Mouse (Mus musculus) heart, embryonic 12.5 days (tissue): ENCODE data around the gene Ucn. TPM values are rescaled to one million over a fixed set of nuclear protein-coding genes. Genes with fewer than 3 reads are reported as not detected.

Experiments used
- ATAC-seq: fragments of 200-750 bp; cut with Nextera tagmentation; 2 replicates; pipeline ENCODE4 v1.8.0; 2017; ENCODE audit warnings: moderate TSS enrichment, moderate library complexity; ENCODE audit not compliant: insufficient number of reproducible peaks, low FRiP score
- H3K27ac ChIP-seq: fragments of 300-500 bp; sonication (generic); 2 replicates; pipeline ENCODE4 v1.5.1; 2016; ENCODE audit warnings: mild to moderate bottlenecking, moderate library complexity; ENCODE audit not compliant: poor library complexity, severe bottlenecking
- H3K27me3 ChIP-seq: fragments of 300-500 bp; sonication (generic); replicated peaks from 2 replicates; pipeline ENCODE4 v1.6.1; 2016; ENCODE audit warnings: mild to moderate bottlenecking, moderate library complexity
- H3K36me3 ChIP-seq: fragments of 300-500 bp; sonication (generic); 2 replicates; pipeline ENCODE4 v1.6.1; 2016; ENCODE audit warnings: mild to moderate bottlenecking, moderate library complexity
- H3K4me1 ChIP-seq: fragments of 300-500 bp; sonication (generic); replicated peaks from 2 replicates; pipeline ENCODE4 v1.6.1; 2016; ENCODE audit warnings: mild to moderate bottlenecking
- H3K4me2 ChIP-seq: fragments of 300-500 bp; sonication (generic); 2 replicates; pipeline ENCODE4 v1.6.1; 2016; ENCODE audit warnings: mild to moderate bottlenecking, moderate library complexity
- H3K4me3 ChIP-seq: fragments of 300-500 bp; sonication (generic); 2 replicates; pipeline ENCODE4 v1.5.1; 2016; ENCODE audit warnings: mild to moderate bottlenecking
- H3K9ac ChIP-seq: fragments of 300-500 bp; sonication (generic); 2 replicates; pipeline ENCODE4 v1.6.1; 2016; ENCODE audit warnings: mild to moderate bottlenecking, moderate library complexity
- H3K9me3 ChIP-seq: fragments of 300-500 bp; sonication (generic); replicated peaks from 2 replicates; pipeline ENCODE4 v1.6.1; 2016; ENCODE audit warnings: mild to moderate bottlenecking, moderate library complexity
- WGBS: fragments of 180-500 bp; shearing (Covaris S2); methylation state at CpG from one replicate; pipeline ENCODE4 v1.1.7; 2016; 5-methylcytosine and 5-hydroxymethylcytosine counted together
- polyA plus RNA-seq: library from polyadenylated mRNA; unstranded; fragments of >200 nt; fragmentation: Nextera tagmentation; extraction: Ambion mirVana; gene quantifications from 2 replicates; pipeline ENCODE4 v1.2.1, GENCODE M21; 2016

Ucn gene
- 0.38 TPM in 1 of 2 replicates, not detected in the other for polyA plus RNA-seq

GRCm38 (mm10) chr5:31138241-31138967 lies at the start of gene Ucn:
Gene Ucn, minus strand, starts transcription at chr5:31138829.
- Histone ChIP-seq H3K4me3 (peak within 1 kb of the TSS; percentile 41), H3K9ac (0 out of 2 replicates have a peak within 1 kb of the TSS, but pooled peaks have one; percentile 33), H3K27ac (no peak within 1 kb of the TSS), H3K36me3 (peaks cover 11% of the 10 kb centered on the region), H3K27me3 (peaks cover 68% of the 10 kb centered on the region), H3K4me2 (peak within 1 kb of the TSS; percentile 74), H3K9me3 (no peaks in the 10 kb centered on the region), H3K4me1 (peaks cover 26% of the 10 kb centered on the region)
- ATAC-seq, result no peak
- 2% methylated on average over 52 of the region's 52 CpGs for WGBS

DNA sequence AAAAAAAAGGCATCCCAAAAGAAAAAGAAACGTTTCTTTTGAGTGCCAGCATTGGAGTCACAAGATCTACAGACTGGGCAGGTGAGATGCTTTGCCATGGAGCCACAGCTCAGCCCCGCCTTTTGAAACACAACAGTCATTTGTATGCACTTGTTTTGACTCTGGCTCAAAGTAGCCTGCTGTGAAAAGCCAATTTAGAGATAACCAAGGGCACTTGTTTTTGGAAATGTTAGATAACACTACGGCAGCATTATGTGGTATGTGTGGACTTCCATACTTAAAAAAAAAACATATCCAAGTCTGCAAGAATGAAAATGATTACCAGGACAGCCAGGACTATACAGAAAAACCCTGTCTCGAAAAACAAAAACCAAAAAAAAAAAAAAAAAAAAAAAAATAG lies 45.0 kb upstream of the Ucn start:
- H3K36me3 ChIP-seq, result peaks cover 20% of the 10 kb centered on the region

GRCm38 (mm10) chr5:31181183-31181770 lies 42.6 kb upstream of the Ucn start:
- H3K27me3 ChIP-seq, result no peaks in the 10 kb centered on the region
- WGBS, result 94% methylated on average over 9 of the region's 9 CpGs
- no peak overlapping the region for H3K4me2 ChIP-seq
- no peak for ATAC-seq
- H3K36me3 ChIP-seq, result 0 out of 2 replicates have a peak, but pooled peaks cover 5% of the 10 kb centered on the region
- H3K4me1 ChIP-seq, result 0 out of 2 replicates have a peak, but pooled peaks cover 2% of the 10 kb centered on the region
- H3K27ac ChIP-seq, result no peak overlapping the region
- no peaks in the 10 kb centered on the region for H3K9me3 ChIP-seq
- H3K4me3 ChIP-seq, result no peak overlapping the region
- H3K9ac ChIP-seq, result no peak overlapping the region

More for the DNA sequence above, 45.0 kb upstream of the Ucn start:
- Histone ChIP-seq H3K9ac (no peak overlapping the region), H3K27me3 (no peaks in the 10 kb centered on the region), H3K4me3 (no peak overlapping the region), H3K9me3 (no peaks in the 10 kb centered on the region), H3K4me2 (no peak overlapping the region), H3K27ac (no peak overlapping the region), H3K4me1 (0 out of 2 replicates have a peak, but pooled peaks cover 2% of the 10 kb centered on the region)
- WGBS, result 35% methylated on average over 4 of the region's 4 CpGs
- ATAC-seq, result peak; percentile 38; the same call in 1 of the 2 replicates

GRCm38 (mm10) chr5:31179766-31180630 lies 41.4 kb upstream of the Ucn start, which contains the start of the genes Gm29609 and Gtf3c2:
Gene Gm29609, minus strand, starts transcription at chr5:31179911.
Gene Gtf3c2, minus strand, starts transcription at chr5:31180144.
- Histone ChIP-seq H3K4me1 (0 out of 2 replicates have a peak, but pooled peaks cover 2% of the 10 kb centered on the region), H3K9me3 (no peaks in the 10 kb centered on the region), H3K9ac (peak within 1 kb of the TSS; percentile 81), H3K27me3 (no peaks in the 10 kb centered on the region), H3K27ac (peak within 1 kb of the TSS; percentile 95), H3K4me3 (peak within 1 kb of the TSS; percentile 90), H3K36me3 (peaks cover 5% of the 10 kb centered on the region; the same call in 1 of the 2 replicates), H3K4me2 (peak within 1 kb of the TSS; percentile 90)
- peak; percentile 95 for ATAC-seq
- WGBS, result under 1% methylated on average over 59 of the region's 59 CpGs

- Histone ChIP-seq H3K9me3 (no peaks in the 10 kb centered on the region), H3K9ac (peak overlapping the region; percentile 81), H3K27me3 (no peaks in the 10 kb centered on the region), H3K36me3 (peaks cover 9% of the 10 kb centered on the region), H3K4me1 (0 out of 2 replicates have a peak, but pooled peaks cover 2% of the 10 kb centered on the region), H3K4me2 (peak overlapping the region; percentile 90), H3K4me3 (peak overlapping the region; percentile 90), H3K27ac (peak overlapping the region; percentile 95)
- peak; percentile 54 for ATAC-seq
- WGBS, result 0% methylated on average over 25 of the region's 25 CpGs
Observed at GRCm38 (mm10) chr5:31179301-31179765, 40.7 kb upstream of the Ucn start.

DNA sequence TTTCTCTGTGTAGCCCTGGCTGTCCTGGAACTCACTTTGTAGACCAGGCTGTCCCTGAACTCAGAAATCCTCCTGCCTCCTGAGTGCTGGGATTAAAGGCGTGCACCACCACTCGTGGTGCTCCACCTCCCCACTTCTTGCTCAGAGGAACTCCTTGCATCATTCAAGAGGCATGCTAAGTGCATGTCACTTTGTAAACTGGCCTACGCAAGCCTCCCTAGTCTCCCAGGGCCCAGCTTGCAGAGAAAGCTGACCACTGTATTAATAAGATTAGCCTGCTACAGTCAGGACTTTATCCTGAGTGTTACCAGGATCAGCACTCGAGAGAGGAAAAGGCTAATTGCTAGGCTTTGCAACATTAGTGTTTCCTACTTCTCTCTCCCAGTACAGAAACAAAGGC lies 30.0 kb upstream of the Ucn start:
- 77% methylated on average over 4 of the region's 4 CpGs for WGBS
- no peaks in the 10 kb centered on the region for H3K4me1 ChIP-seq
- no peak overlapping the region for H3K27ac ChIP-seq
- H3K27me3 ChIP-seq, result no peaks in the 10 kb centered on the region
- H3K9ac ChIP-seq, result no peak overlapping the region
- H3K36me3 ChIP-seq, result peaks cover 92% of the 10 kb centered on the region
- H3K4me3 ChIP-seq, result no peak overlapping the region
- no peaks in the 10 kb centered on the region for H3K9me3 ChIP-seq
- ATAC-seq, result no peak
- H3K4me2 ChIP-seq, result no peak overlapping the region

- no peak overlapping the region for H3K9ac ChIP-seq
- H3K27ac ChIP-seq, result no peak overlapping the region
- no peak overlapping the region for H3K4me3 ChIP-seq
- WGBS, result 80% methylated on average over 1 of the region's 1 CpGs
- peaks cover 93% of the 10 kb centered on the region for H3K36me3 ChIP-seq
- no peak for ATAC-seq
- no peaks in the 10 kb centered on the region for H3K27me3 ChIP-seq
- no peak overlapping the region for H3K4me2 ChIP-seq
- no peaks in the 10 kb centered on the region for H3K9me3 ChIP-seq
- H3K4me1 ChIP-seq, result no peaks in the 10 kb centered on the region
Observed at GRCm38 (mm10) chr5:31164878-31165277, 26.2 kb upstream of the Ucn start.

GRCm38 (mm10) chr5:31162462-31162861 lies 23.8 kb upstream of the Ucn start:
- H3K4me1 ChIP-seq, result no peaks in the 10 kb centered on the region
- no peak overlapping the region for H3K9ac ChIP-seq
- H3K9me3 ChIP-seq, result no peaks in the 10 kb centered on the region
- H3K4me3 ChIP-seq, result no peak overlapping the region
- H3K36me3 ChIP-seq, result peaks cover 93% of the 10 kb centered on the region
- H3K27me3 ChIP-seq, result no peaks in the 10 kb centered on the region
- ATAC-seq, result no peak
- no peak overlapping the region for H3K27ac ChIP-seq
- no peak overlapping the region for H3K4me2 ChIP-seq

GRCm38 (mm10) chr5:31154152-31154553 lies 15.5 kb upstream of the Ucn start, which contains the start of gene Mpv17:
Gene Mpv17, minus strand, starts transcription at chr5:31154251.
- ATAC-seq, result peak; percentile 95
- Histone ChIP-seq H3K36me3 (peaks cover 41% of the 10 kb centered on the region), H3K27me3 (no peaks in the 10 kb centered on the region), H3K4me2 (peak within 1 kb of the TSS; percentile 93), H3K9me3 (no peaks in the 10 kb centered on the region), H3K9ac (peak within 1 kb of the TSS; percentile 65), H3K27ac (peak within 1 kb of the TSS; percentile 37), H3K4me1 (peaks cover 19% of the 10 kb centered on the region), H3K4me3 (peak within 1 kb of the TSS; percentile 55)
- under 1% methylated on average over 19 of the region's 19 CpGs for WGBS

DNA sequence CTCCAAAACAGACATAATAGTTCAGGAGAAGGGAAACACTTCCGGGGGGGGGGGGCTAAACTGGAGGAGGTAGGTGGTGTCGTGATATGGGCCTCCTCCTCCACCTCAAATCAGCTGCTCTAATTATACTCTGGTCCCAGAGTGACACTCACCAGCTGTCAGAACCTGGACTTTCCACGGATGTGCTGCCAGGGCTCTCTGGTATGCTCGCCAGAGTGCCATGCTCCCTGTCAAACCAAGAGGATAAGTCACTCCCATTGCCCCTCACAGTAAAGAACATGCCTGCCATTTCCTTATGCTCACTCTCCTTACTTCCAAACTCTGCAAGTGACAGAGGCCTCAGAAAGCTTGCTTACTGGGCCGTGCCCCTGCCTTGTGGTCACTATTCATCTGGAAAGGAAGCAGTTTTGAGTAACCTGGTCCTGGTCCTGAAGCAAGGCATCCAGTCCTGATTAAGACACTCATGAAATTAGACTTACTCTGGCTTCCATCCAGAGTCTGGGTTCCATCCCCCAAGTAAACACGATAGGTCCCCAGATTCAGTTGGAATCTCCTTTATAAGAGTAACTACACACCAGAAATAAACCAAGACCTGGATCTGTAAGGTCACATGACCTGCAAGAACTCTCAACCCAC lies 15.0 kb upstream of the Ucn start:
- peak overlapping the region; percentile 93 for H3K4me2 ChIP-seq
- peaks cover 19% of the 10 kb centered on the region for H3K4me1 ChIP-seq
- 0 out of 2 replicates have a peak, but pooled peaks have one; percentile 4 for ATAC-seq
- peak overlapping the region; percentile 65 for H3K9ac ChIP-seq
- peaks cover 35% of the 10 kb centered on the region for H3K36me3 ChIP-seq
- no peaks in the 10 kb centered on the region for H3K27me3 ChIP-seq
- peak overlapping the region; percentile 37 for H3K27ac ChIP-seq
- H3K4me3 ChIP-seq, result peak overlapping the region; percentile 55
- WGBS, result 28% methylated on average over 6 of the region's 6 CpGs
- no peaks in the 10 kb centered on the region for H3K9me3 ChIP-seq
